Mouse (Mus musculus) bone marrow, adult 2 months (tissue): Measurements from ENCODE around the gene Inpp4b. TPM values are rescaled to one million over a fixed set of nuclear protein-coding genes. Genes with fewer than 3 reads are reported as not detected.
"Not testable (repeated sequence)": the region's sequence is repeated elsewhere in the genome, so short reads cannot be mapped to it uniquely, and the experiment has no call there.

Experiments used
- H3K27ac ChIP-seq: fragments of 200-500 bp; 2 replicates; pipeline ENCODE4 v1.5.1; 2012; ENCODE audit warnings: low read depth, mild to moderate bottlenecking, control low read depth, inconsistent platforms, low read length; ENCODE audit not compliant: control insufficient read depth, poor library complexity, insufficient read depth
- H3K4me1 ChIP-seq: fragments of 200-500 bp; 2 replicates; pipeline ENCODE4 v1.6.1; 2011; ENCODE audit warnings: low read length; ENCODE audit not compliant: control insufficient read depth, insufficient read depth
- H3K4me3 ChIP-seq: fragments of 200-500 bp; replicated peaks from 2 replicates; pipeline ENCODE3; 2011; ENCODE audit warnings: mild to moderate bottlenecking, low read depth, low read length, control low read depth; ENCODE audit not compliant: control insufficient read depth
- CTCF ChIP-seq: fragments of 200-500 bp; IDR thresholded peaks from 2 replicates; pipeline ENCODE4 v1.5.1; 2011; ENCODE audit warnings: low read length, control low read depth; ENCODE audit not compliant: control insufficient read depth, insufficient read depth
- POLR2A ChIP-seq: fragments of 200-500 bp; IDR thresholded peaks from 2 replicates; pipeline ENCODE4 v1.6.1; 2011; ENCODE audit warnings: low read depth, mild to moderate bottlenecking, control low read depth, low read length, borderline replicate concordance; ENCODE audit not compliant: control insufficient read depth
- WGBS: fragments of 180-500 bp; shearing (Covaris S2); methylation state at CpG from one replicate; pipeline ENCODE4 v1.1.7; 2018; 5-methylcytosine and 5-hydroxymethylcytosine counted together
- polyA plus RNA-seq: library from polyadenylated mRNA; stranded (reverse); fragments of >200 nt; gene quantifications from 2 replicates; pipeline ENCODE4 v1.2.4, GENCODE M21; 2011; ENCODE audit warnings: low replicate concordance; ENCODE audit not compliant: missing spikeins, insufficient read depth, insufficient read length

The Inpp4b gene
- polyA plus RNA-seq, 1 experiment, result 4.8 TPM

DNA sequence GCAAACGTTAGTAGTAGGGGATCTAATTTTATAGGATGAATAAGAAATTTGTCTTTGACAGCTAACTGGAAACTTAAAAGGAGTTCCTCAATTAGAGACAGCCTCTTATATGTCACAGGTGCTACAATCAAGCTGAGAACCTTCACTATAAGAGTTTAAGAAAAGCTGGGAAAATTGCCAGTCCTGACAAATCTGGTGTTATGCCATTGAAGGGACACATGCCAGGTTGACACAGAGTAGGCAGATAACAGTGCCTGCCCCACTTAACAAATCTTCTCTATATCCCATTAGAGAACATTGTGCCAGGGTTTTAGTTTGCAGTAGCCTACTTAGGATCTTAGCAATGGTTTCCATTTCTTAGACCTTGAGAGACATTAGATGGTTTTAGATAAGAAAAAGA lies 456.1 kb downstream of the Inpp4b start:
- TF ChIP-seq POLR2A (no peak), CTCF (no peak)
- Histone ChIP-seq H3K4me1 (no peaks in the 10 kb centered on the region), H3K4me3 (no peak overlapping the region), H3K27ac (no peak overlapping the region)
- WGBS, result 51% methylated on average over 1 of the region's 1 CpGs

- Histone ChIP-seq H3K27ac (no peak overlapping the region), H3K4me3 (no peak overlapping the region), H3K4me1 (no peaks in the 10 kb centered on the region)
- no peak for TF ChIP-seq POLR2A
- no peak for TF ChIP-seq CTCF
Observed at GRCm38 (mm10) chr8:81800792-81801191, 458.4 kb downstream of the Inpp4b start.

DNA sequence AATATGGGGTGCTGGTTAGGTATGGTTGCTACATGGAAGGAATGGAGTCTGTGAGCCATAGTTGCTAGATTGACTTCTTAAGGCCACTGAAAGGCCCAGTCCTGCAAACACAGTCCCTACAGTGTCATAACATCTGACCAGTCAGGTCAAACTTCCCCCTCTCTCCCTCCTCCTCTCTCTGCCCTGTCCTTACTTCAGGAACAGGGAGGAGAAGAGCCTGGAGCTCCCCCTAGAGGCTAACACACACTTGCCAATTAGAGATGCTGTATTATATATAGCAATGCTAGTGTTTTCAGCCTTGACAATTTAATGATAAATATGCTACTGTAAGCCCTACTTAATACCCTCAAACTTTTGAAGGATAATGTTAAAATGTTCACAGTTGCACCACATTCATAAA lies 464.4 kb downstream of the Inpp4b start:
- no peaks in the 10 kb centered on the region for H3K4me1 ChIP-seq
- H3K27ac ChIP-seq, result no peak overlapping the region
- TF ChIP-seq POLR2A, result no peak
- peak; percentile 59 for TF ChIP-seq CTCF
- no peak overlapping the region for H3K4me3 ChIP-seq

- WGBS, result 31% methylated on average over 6 of the region's 6 CpGs
- no peak for TF ChIP-seq CTCF
- no peak for TF ChIP-seq POLR2A
- Histone ChIP-seq H3K4me3 (no peak overlapping the region), H3K4me1 (no peaks in the 10 kb centered on the region), H3K27ac (no peak overlapping the region)
Observed at GRCm38 (mm10) chr8:81807578-81807977, 465.2 kb downstream of the Inpp4b start.

DNA sequence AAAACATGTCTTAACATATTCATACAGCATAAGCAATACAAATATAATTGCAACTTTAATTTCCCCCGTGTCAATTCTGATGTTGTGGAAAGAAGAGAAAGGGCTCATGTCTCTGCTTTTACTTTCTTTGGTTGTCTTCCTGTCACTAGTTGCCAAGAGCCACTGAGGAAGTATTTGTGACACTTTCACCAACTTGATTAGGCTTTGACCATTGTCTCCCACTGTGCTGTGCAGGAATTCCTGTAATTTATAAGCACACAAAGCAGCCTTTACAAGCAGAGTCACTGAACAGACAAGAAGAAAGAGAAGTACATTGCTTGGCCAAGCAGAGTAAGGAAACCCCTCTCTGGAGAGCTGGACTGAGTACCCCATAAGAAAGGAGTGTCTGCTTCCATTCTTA lies 466.1 kb downstream of the Inpp4b start:
- no peak overlapping the region for H3K4me3 ChIP-seq
- 23% methylated on average over 1 of the region's 1 CpGs for WGBS
- TF ChIP-seq CTCF (no peak), POLR2A (no peak)
- H3K4me1 ChIP-seq, result no peaks in the 10 kb centered on the region
- H3K27ac ChIP-seq, result no peak overlapping the region

DNA sequence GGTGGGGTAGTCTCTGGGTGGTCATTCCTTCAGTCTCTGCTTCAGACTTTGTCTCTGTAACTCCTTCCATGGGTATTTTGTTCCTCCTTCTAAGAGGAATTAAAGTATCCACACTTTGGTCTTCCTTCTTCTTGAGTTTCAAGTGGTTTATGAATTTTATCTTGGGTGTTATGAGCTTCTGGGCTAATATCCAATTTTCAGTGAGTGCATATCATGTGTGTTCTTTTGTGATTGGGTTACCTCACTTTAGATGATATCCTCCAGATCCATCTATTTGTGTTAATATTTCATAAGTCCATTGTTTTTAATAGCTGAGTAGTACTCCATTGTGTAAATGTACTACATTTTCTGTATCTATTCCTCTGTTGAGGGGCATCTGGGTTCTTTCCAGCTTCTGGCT lies 467.1 kb downstream of the Inpp4b start:
- H3K4me3 ChIP-seq, H3K4me1 ChIP-seq, H3K27ac ChIP-seq: not testable (repeated sequence)

- Histone ChIP-seq H3K4me1 (no peaks in the 10 kb centered on the region), H3K4me3 (no peak overlapping the region), H3K27ac (no peak overlapping the region)
- WGBS, result 78% methylated on average over 3 of the region's 3 CpGs
- TF ChIP-seq CTCF (no peak), POLR2A (no peak)
Observed at GRCm38 (mm10) chr8:81812051-81812751, 469.8 kb downstream of the Inpp4b start.

- TF ChIP-seq POLR2A (no peak), CTCF (no peak)
- 67% methylated on average over 3 of the region's 3 CpGs for WGBS
- Histone ChIP-seq H3K27ac (no peak overlapping the region), H3K4me1 (no peaks in the 10 kb centered on the region), H3K4me3 (no peak overlapping the region)
Observed at GRCm38 (mm10) chr8:81814742-81815141, 472.4 kb downstream of the Inpp4b start.

DNA sequence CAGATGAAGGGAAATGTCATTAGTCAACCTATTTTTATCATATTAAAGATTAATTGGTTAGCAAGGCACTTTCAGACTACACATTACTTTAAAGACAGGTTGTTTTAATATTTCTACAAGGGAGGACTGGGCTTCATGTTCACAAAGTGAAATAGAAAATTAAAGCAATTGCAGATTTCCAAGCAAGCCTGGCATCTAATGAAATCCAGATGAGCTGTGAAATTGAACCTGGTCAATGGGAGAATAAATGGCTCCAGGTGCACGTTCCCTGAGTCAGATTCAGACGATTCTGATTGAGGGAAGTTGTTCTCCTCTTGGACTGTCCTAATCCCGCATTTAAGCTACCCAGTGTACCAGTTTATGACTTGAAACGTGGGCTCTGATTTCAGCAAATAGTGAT lies 473.2 kb downstream of the Inpp4b start:
- TF ChIP-seq POLR2A, result no peak
- no peak for TF ChIP-seq CTCF
- H3K4me3 ChIP-seq, result no peak overlapping the region
- no peak overlapping the region for H3K27ac ChIP-seq
- H3K4me1 ChIP-seq, result no peaks in the 10 kb centered on the region
- WGBS, result 71% methylated on average over 4 of the region's 4 CpGs
